Mouse (Mus musculus) MEL (cell line): Measurements from ENCODE around the gene Psme4. TPM values are rescaled to one million over a fixed set of nuclear protein-coding genes. Genes with fewer than 3 reads are reported as not detected.

ENCODE experiments used
- DNase-seq: peaks from one replicate; pipeline ENCODE4 v3.0.0; 2011; ENCODE audit warnings: low read depth, low spot score
- H3K27ac ChIP-seq: 2 replicates; pipeline ENCODE4 v1.5.1; 2012; ENCODE audit warnings: low read depth, mild to moderate bottlenecking, control low read depth, low read length, moderate library complexity; ENCODE audit not compliant: control insufficient read depth
- H3K27me3 ChIP-seq, 2 experiments: fragments of 150-350 bp in 1 of 2; sonication (generic) in 1 of 2; 2 replicates each; pipeline ENCODE4 v1.6.1; 2012; ENCODE audit warnings: low read length in 2 of 2, mild to moderate bottlenecking in 2 of 2, improper control_type of control experiment in 1 of 2, moderate library complexity in 1 of 2; ENCODE audit not compliant: insufficient read depth in 2 of 2, control insufficient read depth in 1 of 2
- H3K36me3 ChIP-seq, 2 experiments: 2 replicates each; pipeline ENCODE4 v1.6.1; 2012 to 2014; ENCODE audit warnings: low read length in 2 of 2, improper control_type of control experiment in 1 of 2, inconsistent platforms in 1 of 2, mild to moderate bottlenecking in 1 of 2; ENCODE audit not compliant: insufficient read depth in 2 of 2, control insufficient read depth in 1 of 2
- H3K4me1 ChIP-seq, 2 experiments: fragments of 150-350 bp in 1 of 2; sonication (generic) in 1 of 2; 2 replicates each; pipeline ENCODE4 v1.6.1; 2012; ENCODE audit warnings: low read length in 2 of 2, improper control_type of control experiment in 1 of 2, mild to moderate bottlenecking in 1 of 2; ENCODE audit not compliant: insufficient read depth in 2 of 2, control insufficient read depth in 1 of 2
- H3K4me3 ChIP-seq, 2 experiments: fragments of 150-350 bp in 1 of 2; sonication (generic) in 1 of 2; 2 replicates each; pipeline ENCODE4 v1.5.1; 2012; ENCODE audit warnings: low read depth in 2 of 2, low read length in 2 of 2, mild to moderate bottlenecking in 2 of 2, moderate library complexity in 2 of 2, control low read depth in 1 of 2, improper control_type of control experiment in 1 of 2; ENCODE audit not compliant: control insufficient read depth in 1 of 2, insufficient read depth in 1 of 2
- H3K79me2 ChIP-seq: 2 replicates; pipeline ENCODE4 v1.6.1; 2012; ENCODE audit warnings: mild to moderate bottlenecking, low read length, moderate library complexity; ENCODE audit not compliant: control insufficient read depth, poor library complexity, insufficient read depth
- H3K9ac ChIP-seq: 2 replicates; pipeline ENCODE4 v1.6.1; 2012; ENCODE audit warnings: low read depth, mild to moderate bottlenecking, control low read depth, low read length, moderate library complexity; ENCODE audit not compliant: control insufficient read depth, poor library complexity, severe bottlenecking
- H3K9me3 ChIP-seq: fragments of 150-350 bp; sonication (generic); replicated peaks from 2 replicates; pipeline ENCODE4 v1.6.1; 2012; ENCODE audit warnings: mild to moderate bottlenecking, low read length, improper control_type of control experiment, moderate library complexity; ENCODE audit not compliant: insufficient read depth
- BHLHE40 ChIP-seq: IDR thresholded peaks from 2 replicates; pipeline ENCODE4 v1.6.1; 2012; ENCODE audit warnings: low read depth, mild to moderate bottlenecking, inconsistent platforms, low read length, improper control_type of control experiment, borderline replicate concordance
- CHD2 ChIP-seq: IDR thresholded peaks from 2 replicates; pipeline ENCODE4 v1.6.1; 2011; ENCODE audit warnings: low read length, improper control_type of control experiment
- E2F4 ChIP-seq: IDR thresholded peaks from 2 replicates; pipeline ENCODE4 v1.6.1; 2011; ENCODE audit warnings: low read depth, low read length, improper control_type of control experiment, borderline replicate concordance
- ELF1 ChIP-seq: IDR thresholded peaks from 2 replicates; pipeline ENCODE4 v1.6.1; 2014; ENCODE audit warnings: low read depth, mild to moderate bottlenecking, inconsistent platforms, low read length, improper control_type of control experiment, moderate library complexity
- GABPA ChIP-seq: IDR thresholded peaks from 2 replicates; pipeline ENCODE4 v1.6.1; 2012; ENCODE audit warnings: low read depth, mild to moderate bottlenecking, inconsistent platforms, low read length, improper control_type of control experiment, moderate library complexity
- KAT2A ChIP-seq: conservative IDR thresholded peaks from 2 replicates; pipeline ENCODE4 v1.6.1; 2012; ENCODE audit warnings: low read depth, low read length, improper control_type of control experiment, inconsistent platforms
- MAFK ChIP-seq: IDR thresholded peaks from 2 replicates; pipeline ENCODE4 v1.6.1; 2011; ENCODE audit warnings: low read depth, mild to moderate bottlenecking, low read length, improper control_type of control experiment, borderline replicate concordance
- MAZ ChIP-seq: IDR thresholded peaks from 2 replicates; pipeline ENCODE4 v1.6.1; 2012; ENCODE audit warnings: low read depth, mild to moderate bottlenecking, inconsistent platforms, low read length, improper control_type of control experiment
- MEF2A ChIP-seq: IDR thresholded peaks from 2 replicates; pipeline ENCODE4 v1.6.1; 2014; ENCODE audit warnings: low read depth, mild to moderate bottlenecking, inconsistent platforms, low read length, improper control_type of control experiment; ENCODE audit not compliant: poor library complexity, insufficient replicate concordance, severe bottlenecking; ENCODE audit errors: extremely low read depth
- MYB ChIP-seq: IDR thresholded peaks from 2 replicates; pipeline ENCODE4 v1.6.1; 2011; ENCODE audit warnings: mild to moderate bottlenecking, low read depth, low read length, improper control_type of control experiment
- MYC ChIP-seq: IDR thresholded peaks from 2 replicates; pipeline ENCODE4 v1.6.1; 2011; ENCODE audit warnings: low read depth, mild to moderate bottlenecking, low read length, improper control_type of control experiment, moderate library complexity
- NELFE ChIP-seq: IDR thresholded peaks from 2 replicates; pipeline ENCODE4 v1.6.1; 2011; ENCODE audit warnings: low read depth, low read length, improper control_type of control experiment
- NRF1 ChIP-seq: IDR thresholded peaks from 2 replicates; pipeline ENCODE4 v1.6.1; 2014; ENCODE audit warnings: low read depth, mild to moderate bottlenecking, inconsistent platforms, low read length, improper control_type of control experiment, moderate library complexity; ENCODE audit not compliant: poor library complexity, insufficient read depth, severe bottlenecking
- POLR2A ChIP-seq, 2 experiments: IDR thresholded peaks; 2 replicates each; pipeline ENCODE4 v1.6.1; 2011 to 2012; ENCODE audit warnings: low read length in 2 of 2, mild to moderate bottlenecking in 2 of 2, control low read depth in 1 of 2, improper control_type of control experiment in 1 of 2, low read depth in 1 of 2, moderate library complexity in 1 of 2; ENCODE audit not compliant: control insufficient read depth in 1 of 2, insufficient read depth in 1 of 2, poor library complexity in 1 of 2
- POLR2AphosphoS2 ChIP-seq: IDR thresholded peaks from 2 replicates; pipeline ENCODE4 v1.6.1; 2011; ENCODE audit warnings: low read length, improper control_type of control experiment
- RAD21 ChIP-seq: IDR thresholded peaks from 2 replicates; pipeline ENCODE4 v1.6.1; 2011; ENCODE audit warnings: mild to moderate bottlenecking, low read depth, low read length, improper control_type of control experiment
- SIN3A ChIP-seq: IDR thresholded peaks from 2 replicates; pipeline ENCODE4 v1.6.1; 2012; ENCODE audit warnings: low read length, improper control_type of control experiment, inconsistent platforms
- TAL1 ChIP-seq: IDR thresholded peaks from 2 replicates; pipeline ENCODE4 v1.6.1; 2012; ENCODE audit warnings: mild to moderate bottlenecking, inconsistent platforms, low read length, moderate library complexity, mixed read lengths
- TCF12 ChIP-seq: IDR thresholded peaks from 2 replicates; pipeline ENCODE4 v1.6.1; 2014; ENCODE audit warnings: low read depth, mild to moderate bottlenecking, inconsistent platforms, low read length, improper control_type of control experiment, moderate library complexity
- USF1 ChIP-seq: IDR thresholded peaks from 2 replicates; pipeline ENCODE4 v1.6.1; 2014; ENCODE audit warnings: low read depth, mild to moderate bottlenecking, inconsistent platforms, low read length, improper control_type of control experiment, moderate library complexity
- ZC3H11A ChIP-seq: IDR thresholded peaks from 2 replicates; pipeline ENCODE4 v1.6.1; 2012; ENCODE audit warnings: low read depth, mild to moderate bottlenecking, inconsistent platforms, low read length, improper control_type of control experiment
- polyA plus RNA-seq, 2 experiments: library from polyadenylated mRNA; stranded (reverse) in 1 of 2; unstranded in 1 of 2; fragments of >175 nt in 1 of 2; fragments of >200 nt in 1 of 2; gene quantifications; 2 replicates each; pipeline versions ENCODE4 v1.2.1 to v1.2.4; 2012; ENCODE audit warnings: low replicate concordance in 2 of 2, low read depth in 1 of 2; ENCODE audit not compliant: insufficient read length in 2 of 2, insufficient read depth in 1 of 2, missing spikeins in 1 of 2
- total RNA-seq: library from RNA; depleted of rRNA; stranded (reverse); fragments of 300-350 nt; gene quantifications from 2 replicates; pipeline ENCODE4 v1.2.3, GENCODE M21; 2012

The Psme4 gene
- total and polyA plus RNA-seq, 3 experiments: 42.5 to 96.4 (median 45.6) TPM

GRCm38 (mm10) chr11:30844355-30844754, 72.8 kb downstream of the Psme4 start:
- Histone ChIP-seq H3K4me1 (no peaks in the 10 kb centered on the region), H3K36me3 (peaks cover 2 to 27% of the 10 kb centered on the region in 2 experiments; a peak in 3 of 4 replicates), H3K9me3 (no peaks in the 10 kb centered on the region), H3K27me3 (no peaks in the 10 kb centered on the region), H3K79me2 (no peaks in the 10 kb centered on the region), H3K27ac (no peak overlapping the region), H3K9ac (no peak overlapping the region), H3K4me3 (no peak overlapping the region)
- DNase-seq: no peak
- no peak for TF ChIP-seq ZC3H11A
- no peak for TF ChIP-seq NRF1

DNA sequence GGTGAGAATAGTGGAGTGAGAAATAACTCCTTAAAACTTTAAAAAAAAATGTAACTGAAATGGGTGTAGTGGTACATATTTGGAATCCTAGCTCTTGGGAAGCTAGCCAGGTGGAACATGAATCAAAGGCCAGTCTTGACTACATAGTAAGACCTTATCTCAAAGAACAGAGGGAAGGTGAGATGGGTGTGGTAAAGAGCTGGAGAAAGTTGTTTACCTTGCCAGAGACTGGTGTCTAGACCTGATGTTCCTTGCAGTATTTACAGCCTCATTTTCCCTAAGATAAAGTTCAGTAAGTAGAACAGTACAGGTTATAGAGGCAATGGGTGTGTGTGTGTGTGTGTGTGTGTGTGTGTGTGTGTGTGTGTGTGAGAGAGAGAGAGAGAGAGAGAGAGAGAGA, 100.9 kb downstream of the Psme4 start:
- Histone ChIP-seq H3K4me3 (no peak overlapping the region), H3K36me3 (peaks cover 0 to 12% of the 10 kb centered on the region in 2 experiments; a peak in 2 of 4 replicates), H3K4me1 (no peaks in the 10 kb centered on the region), H3K9ac (no peak overlapping the region), H3K27ac (no peak overlapping the region), H3K79me2 (no peaks in the 10 kb centered on the region), H3K9me3 (no peaks in the 10 kb centered on the region), H3K27me3 (no peaks in the 10 kb centered on the region)
- no peak for TF ChIP-seq MAFK
- TF ChIP-seq E2F4: no peak
- no peak for TF ChIP-seq MEF2A
- no peak for TF ChIP-seq NELFE
- TF ChIP-seq RAD21: no peak
- no peak for TF ChIP-seq ELF1
- no peak for TF ChIP-seq TAL1
- no peak for TF ChIP-seq KAT2A
- TF ChIP-seq MYB: no peak
- TF ChIP-seq MYC: no peak
- no peak for TF ChIP-seq TCF12
- no peak for TF ChIP-seq SIN3A
- no peak for TF ChIP-seq GABPA
- no peak for TF ChIP-seq CHD2
- no peak for TF ChIP-seq POLR2A (IDR thresholded peaks at IDR 0.05; ENCODE audit: control insufficient read depth in 1 of 2, insufficient read depth in 1 of 2, low read depth in 1 of 2, low read length in 2 of 2, poor library complexity in 1 of 2)
- TF ChIP-seq POLR2AphosphoS2: no peak
- TF ChIP-seq MAZ: no peak
- no peak for TF ChIP-seq ZC3H11A
- no peak for TF ChIP-seq BHLHE40
- no peak for TF ChIP-seq USF1
- DNase-seq: peak; percentile 21
